Mouse (Mus musculus) erythroid progenitor cell, adult 5-6 weeks (primary cell): ENCODE measurements around the gene Fgb. TPM values are rescaled to one million over a fixed set of nuclear protein-coding genes. Genes with fewer than 3 reads are reported as not detected.

ENCODE experiments used
- ATAC-seq: replicated peaks from 2 replicates; pipeline ENCODE4 v1.8.0; 2016; ENCODE audit warnings: moderate number of reproducible peaks, mild to moderate bottlenecking, moderate TSS enrichment, inconsistent platforms; ENCODE audit not compliant: poor library complexity, low FRiP score, severe bottlenecking
- total RNA-seq, 2 experiments: library from RNA; stranded (forward) in 1 of 2; stranded (reverse) in 1 of 2; fragments of 150-400 nt in 1 of 2; fragments of 186-747, 209-891 nt in 1 of 2; gene quantifications; 2 replicates each; pipeline versions ENCODE4 v1.2.3 to v1.2.4; 2015 to 2017; ENCODE audit warnings: low replicate concordance in 2 of 2

The Fgb gene
- total RNA-seq, 2 experiments from 2014 or later = not detected

- no peak for ATAC-seq
Observed at GRCm38 (mm10) chr3:82995368-82995767, 54.3 kb downstream of the Fgb start.

- ATAC-seq = no peak
Observed at GRCm38 (mm10) chr3:82992956-82993355, 56.7 kb downstream of the Fgb start.

- ATAC-seq = no peak
Observed at GRCm38 (mm10) chr3:82991963-82992362, 57.7 kb downstream of the Fgb start.

Other genes with a start within 250 kb of the Fgb start
- gene Rbm46, start 173.4 kb downstream of the Fgb start, total RNA-seq (2015; ENCODE audit: low replicate concordance) = not detected in 2 replicates
- gene Rbm46, start 173.4 kb downstream of the Fgb start, total RNA-seq (2017; ENCODE audit: low replicate concordance) = not detected in 2 replicates
- not detected in 2 replicates for gene Lrat, start 145.9 kb downstream of the Fgb start, total RNA-seq (2015; ENCODE audit: low replicate concordance)
- not detected in 2 replicates for gene Lrat, start 145.9 kb downstream of the Fgb start, total RNA-seq (2017; ENCODE audit: low replicate concordance)
- not detected in 2 replicates for gene Fgg, start 42.1 kb downstream of the Fgb start, total RNA-seq (2015; ENCODE audit: low replicate concordance)
- not detected in 2 replicates for gene Fgg, start 42.1 kb downstream of the Fgb start, total RNA-seq (2017; ENCODE audit: low replicate concordance)
- not detected in 2 replicates for gene Fga, start 23.8 kb downstream of the Fgb start, total RNA-seq (2015; ENCODE audit: low replicate concordance)
- gene Fga, start 23.8 kb downstream of the Fgb start, total RNA-seq (2017; ENCODE audit: low replicate concordance) = not detected in 2 replicates
- 8.8 and 39.3 TPM in 2 replicates for gene Plrg1, start 5.7 kb upstream of the Fgb start, total RNA-seq (2015; ENCODE audit: low replicate concordance)
- gene Plrg1, start 5.7 kb upstream of the Fgb start, total RNA-seq (2017; ENCODE audit: low replicate concordance) = 25.6 and 28.5 TPM in 2 replicates
- gene Dchs2, start 78.1 kb upstream of the Fgb start, total RNA-seq (2015; ENCODE audit: low replicate concordance) = not detected in 2 replicates
- gene Dchs2, start 78.1 kb upstream of the Fgb start, total RNA-seq (2017; ENCODE audit: low replicate concordance) = not detected in 2 replicates